Mouse (Mus musculus): ENCODE measurements around the gene Tecpr2.

DNA sequence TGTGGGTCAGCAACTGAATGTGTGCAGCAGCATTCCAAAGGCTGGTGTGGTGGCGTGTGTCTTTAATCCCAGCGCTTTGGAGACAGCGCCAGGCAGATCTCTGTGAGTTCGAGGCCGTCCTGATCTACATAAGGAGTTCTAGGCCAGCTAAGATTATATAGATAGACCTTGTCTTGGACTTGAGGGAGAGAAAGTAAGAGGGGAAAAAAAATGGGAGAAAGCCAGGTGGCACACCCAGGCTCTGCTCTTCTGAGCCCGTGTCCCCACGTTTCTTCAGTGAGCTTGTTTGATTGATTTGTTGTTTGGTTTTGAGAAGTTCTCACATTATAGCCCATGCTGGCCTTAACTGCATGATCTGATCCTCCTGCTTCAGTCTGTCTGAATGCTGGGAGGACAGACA lies 101.4 kb downstream of the Tecpr2 start:
- TF ChIP-seq CTCF (IDR thresholded peaks at IDR 0.05; ENCODE audit: borderline replicate concordance, insufficient read depth, low read length) (no peak), POLR2A (IDR thresholded peaks at IDR 0.05; ENCODE audit: low read depth, low read length) (no peak)

Data from embryonic fibroblast, embryonic 13.5 days (primary cell).